Mouse (Mus musculus) G1E (cell line): ENCODE data around the gene Spata18. TPM values are rescaled to one million over a fixed set of nuclear protein-coding genes. Genes with fewer than 3 reads are reported as not detected.

Experiments
- ATAC-seq: 2 replicates; pipeline ENCODE4 v1.8.0; 2016; ENCODE audit warnings: mild to moderate bottlenecking; ENCODE audit not compliant: insufficient number of reproducible peaks, poor library complexity, low FRiP score, severe bottlenecking; ENCODE audit errors: extremely low read depth
- DNase-seq: peaks from one replicate; pipeline ENCODE4 v3.0.0; 2012; ENCODE audit warnings: low spot score
- H3K27me3 ChIP-seq: 2 replicates; pipeline ENCODE4 v1.6.1; 2012; ENCODE audit warnings: mild to moderate bottlenecking, low read length, inconsistent platforms; ENCODE audit not compliant: insufficient read depth
- H3K36me3 ChIP-seq: replicated peaks from 2 replicates; pipeline ENCODE3; 2012; ENCODE audit warnings: mild to moderate bottlenecking, inconsistent platforms
- H3K4me1 ChIP-seq: 2 replicates; pipeline ENCODE4 v1.6.1; 2012; ENCODE audit warnings: low read depth, low read length, inconsistent platforms, mixed read lengths; ENCODE audit not compliant: insufficient read depth
- H3K4me3 ChIP-seq: 2 replicates; pipeline ENCODE4 v1.5.1; 2012; ENCODE audit warnings: low read depth, mild to moderate bottlenecking, inconsistent platforms, low read length, moderate library complexity, mixed read lengths
- H3K9me3 ChIP-seq: replicated peaks from 2 replicates; pipeline ENCODE4 v1.6.1; 2012; ENCODE audit warnings: inconsistent platforms
- CTCF ChIP-seq: IDR thresholded peaks from 2 replicates; pipeline ENCODE4 v1.5.1; 2012; ENCODE audit warnings: low read depth, low read length, inconsistent platforms, mixed read lengths
- GATA1 ChIP-seq: IDR thresholded peaks from 2 replicates; pipeline ENCODE4 v1.6.1; 2012; ENCODE audit warnings: borderline replicate concordance, low read length, inconsistent platforms, mixed read lengths
- GATA2 ChIP-seq: IDR thresholded peaks from 2 replicates; pipeline ENCODE4 v1.6.1; 2012; ENCODE audit warnings: low read depth, low read length, inconsistent platforms, borderline replicate concordance
- POLR2AphosphoS5 ChIP-seq: IDR thresholded peaks from 2 replicates; pipeline ENCODE4 v1.6.1; 2012; ENCODE audit warnings: low read depth, low read length, inconsistent platforms; ENCODE audit not compliant: insufficient replicate concordance
- TAL1 ChIP-seq: conservative IDR thresholded peaks from 2 replicates; pipeline ENCODE4 v1.6.1; 2012; ENCODE audit warnings: low read depth, low read length, inconsistent platforms, mixed read lengths
- polyA plus RNA-seq: library from polyadenylated mRNA; stranded (reverse); fragments of >175 nt; gene quantifications from 2 replicates; pipeline ENCODE4 v1.2.3, GENCODE M21; 2012
- total RNA-seq, 2 experiments: library from RNA; stranded (forward) in 1 of 2; stranded (reverse) in 1 of 2; fragments of 200-1000 nt in 1 of 2; fragments of >200 nt in 1 of 2; fragmentation: Nextera tagmentation in 1 of 2; gene quantifications; 2 replicates each; pipeline ENCODE4 v1.2.3; 2014 to 2017

Spata18 gene
- total and polyA plus RNA-seq, 3 experiments: not detected

DNA sequence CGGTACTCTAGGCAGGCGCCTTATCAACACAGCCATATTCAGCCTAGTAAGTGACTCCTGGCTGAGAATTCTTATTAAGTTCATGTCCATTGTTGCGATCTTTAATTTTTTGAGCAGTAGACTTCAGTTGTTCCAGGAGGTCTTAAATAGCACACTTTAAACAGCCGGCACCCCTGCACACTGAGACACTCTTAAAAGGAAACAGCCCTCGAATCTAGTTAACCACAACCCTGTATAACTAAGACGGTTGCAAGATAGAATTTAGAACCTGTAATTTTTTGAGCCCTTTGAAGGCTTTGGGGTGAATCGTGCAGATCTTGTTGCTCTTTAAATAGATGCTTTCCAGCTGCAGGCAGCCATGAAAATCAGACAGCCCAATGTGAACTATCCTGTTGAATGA, 36.0 kb upstream of the Spata18 start:
- ATAC-seq: no peak
- no peak for DNase-seq
- H3K4me1 ChIP-seq: no peaks in the 10 kb centered on the region

DNA sequence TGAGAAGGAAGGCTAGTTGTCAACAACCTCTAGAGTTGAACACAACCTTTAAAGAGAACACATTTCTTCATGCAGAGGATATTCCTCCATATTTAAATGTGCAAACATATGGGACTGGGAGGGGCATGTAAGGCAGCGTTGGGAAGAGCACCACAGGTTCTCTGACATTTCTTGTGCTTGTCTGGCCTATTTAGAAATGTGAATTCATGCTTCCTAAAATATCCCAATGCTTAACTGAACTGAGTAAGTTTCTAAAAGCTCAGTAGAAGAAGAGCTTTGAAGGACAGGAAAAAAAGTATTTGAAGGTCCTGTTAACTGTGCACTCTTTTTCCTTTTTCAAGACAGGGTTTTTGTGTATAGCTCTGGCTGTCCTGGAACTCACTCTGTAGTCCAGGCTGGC, 32.2 kb upstream of the Spata18 start:
- Histone ChIP-seq H3K9me3 (no peaks in the 10 kb centered on the region), H3K27me3 (peaks cover 7% of the 10 kb centered on the region; the same call in 1 of the 2 replicates), H3K4me1 (no peaks in the 10 kb centered on the region), H3K36me3 (no peaks in the 10 kb centered on the region), H3K4me3 (no peak overlapping the region)
- no peak for TF ChIP-seq GATA2
- no peak for TF ChIP-seq TAL1
- no peak for DNase-seq
- ATAC-seq: no peak

More for the DNA sequence above, 36.0 kb upstream of the Spata18 start:
- no peaks in the 10 kb centered on the region for H3K36me3 ChIP-seq
- H3K4me3 ChIP-seq: no peak overlapping the region
- TF ChIP-seq GATA1 (no peak), CTCF (no peak), TAL1 (no peak), GATA2 (no peak), POLR2AphosphoS5 (no peak)
- no peaks in the 10 kb centered on the region for H3K9me3 ChIP-seq
- H3K27me3 ChIP-seq: peaks cover 6% of the 10 kb centered on the region

DNA sequence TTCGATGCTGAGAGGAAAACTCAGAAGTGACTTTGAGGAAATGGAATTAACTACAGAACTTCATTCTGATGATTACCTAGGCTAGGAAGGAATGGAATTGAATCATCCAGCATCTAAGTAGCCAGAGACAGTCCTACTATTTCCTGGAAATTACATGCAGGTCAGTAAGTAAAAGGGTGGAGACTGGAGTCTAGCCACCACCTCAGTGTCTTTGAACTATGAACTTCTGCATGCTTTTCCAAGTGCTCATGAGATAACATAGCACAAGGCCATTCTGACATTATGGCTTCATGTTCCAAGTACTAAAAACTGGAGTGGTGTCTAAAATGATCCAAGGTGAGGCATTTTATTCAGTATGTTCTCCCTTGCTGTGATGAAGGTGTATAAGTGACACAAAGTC, 25.7 kb upstream of the Spata18 start:
- Histone ChIP-seq H3K27me3 (peaks cover 9% of the 10 kb centered on the region; the same call in 1 of the 2 replicates), H3K36me3 (no peaks in the 10 kb centered on the region), H3K9me3 (no peaks in the 10 kb centered on the region), H3K4me3 (no peak overlapping the region), H3K4me1 (peaks cover 7% of the 10 kb centered on the region; the same call in 1 of the 2 replicates)
- ATAC-seq (no peak), DNase-seq (no peak)
- TF ChIP-seq GATA2: no peak
- TF ChIP-seq CTCF: no peak
- TF ChIP-seq TAL1: no peak
- TF ChIP-seq POLR2AphosphoS5: no peak
- TF ChIP-seq GATA1: no peak

DNA sequence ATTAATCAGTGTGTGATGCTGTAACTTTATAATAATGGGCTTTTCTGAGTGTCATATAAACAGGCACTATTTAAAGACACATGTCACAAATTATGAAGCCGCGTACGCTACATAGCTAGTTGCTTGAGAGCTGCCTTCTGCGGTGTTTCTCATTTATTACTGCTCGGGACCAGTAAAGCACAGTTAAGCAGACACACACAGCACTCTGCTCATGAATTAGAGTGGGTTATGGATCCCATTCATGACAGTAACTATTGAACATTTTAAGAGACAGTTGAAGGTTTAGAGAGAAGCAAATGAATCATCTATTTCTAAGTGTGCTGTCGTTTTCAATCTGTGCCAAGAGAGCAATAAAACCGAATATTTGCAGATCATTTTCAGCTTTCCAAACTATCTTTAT, 24.3 kb upstream of the Spata18 start:
- Histone ChIP-seq H3K36me3 (no peaks in the 10 kb centered on the region), H3K9me3 (no peaks in the 10 kb centered on the region), H3K27me3 (peaks cover 6% of the 10 kb centered on the region; the same call in 1 of the 2 replicates), H3K4me3 (no peak overlapping the region), H3K4me1 (peaks cover 14% of the 10 kb centered on the region)
- TF ChIP-seq TAL1 (no peak), GATA2 (no peak), GATA1 (no peak), POLR2AphosphoS5 (no peak), CTCF (no peak)
- DNase-seq (no peak), ATAC-seq (no peak)

DNA sequence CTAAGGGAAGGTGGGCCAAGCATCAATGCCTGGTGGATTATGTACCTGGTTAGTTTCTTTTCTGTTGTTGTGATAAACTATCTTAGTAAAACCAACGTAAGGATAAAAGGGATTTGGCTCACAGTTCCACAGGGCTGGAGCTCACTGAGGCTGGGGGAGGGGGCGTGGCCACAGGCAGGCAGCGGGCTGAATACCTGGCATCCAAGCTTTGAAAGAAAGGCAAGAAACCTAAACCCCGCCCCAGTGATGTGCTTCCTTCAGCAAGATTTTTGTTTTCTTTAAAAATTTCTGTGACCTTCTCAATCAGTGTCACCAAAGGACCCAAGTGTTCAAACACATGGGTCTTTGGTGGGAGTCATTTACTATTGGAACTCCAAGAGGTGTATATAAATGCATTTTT, 23.6 kb upstream of the Spata18 start:
- no peak overlapping the region for H3K4me3 ChIP-seq
- ATAC-seq: no peak
- no peak for DNase-seq

DNA sequence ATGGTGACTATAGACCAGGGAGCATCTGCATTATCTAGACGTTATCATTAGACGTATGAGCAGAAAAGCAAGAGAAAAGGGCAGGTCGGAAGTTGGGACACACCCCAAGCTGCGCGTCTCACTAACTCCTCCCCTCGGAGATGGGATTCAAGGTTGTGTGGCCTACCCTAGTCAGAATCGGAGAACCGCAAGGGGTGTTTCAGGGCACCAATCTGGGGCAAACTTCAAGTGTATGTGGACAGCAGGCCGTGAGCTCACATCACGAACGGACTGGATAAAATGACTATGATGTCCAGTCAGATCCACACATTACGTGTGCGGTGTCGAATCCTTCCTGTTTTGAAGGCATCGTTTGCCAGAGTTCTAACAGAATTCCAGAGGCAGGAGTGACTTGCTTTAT, 23.2 kb upstream of the Spata18 start:
- no peaks in the 10 kb centered on the region for H3K9me3 ChIP-seq
- no peak for DNase-seq
- TF ChIP-seq CTCF: no peak
- no peak for TF ChIP-seq POLR2AphosphoS5
- no peak for ATAC-seq
- H3K4me3 ChIP-seq: no peak overlapping the region
- H3K27me3 ChIP-seq: peaks cover 6% of the 10 kb centered on the region; the same call in 1 of the 2 replicates
- no peaks in the 10 kb centered on the region for H3K36me3 ChIP-seq
- peaks cover 19% of the 10 kb centered on the region for H3K4me1 ChIP-seq

More for the DNA sequence above, 23.6 kb upstream of the Spata18 start:
- peaks cover 19% of the 10 kb centered on the region for H3K4me1 ChIP-seq
- no peaks in the 10 kb centered on the region for H3K9me3 ChIP-seq
- TF ChIP-seq POLR2AphosphoS5 (no peak), TAL1 (no peak), GATA2 (no peak), GATA1 (no peak), CTCF (no peak)
- peaks cover 6% of the 10 kb centered on the region; the same call in 1 of the 2 replicates for H3K27me3 ChIP-seq
- H3K36me3 ChIP-seq: no peaks in the 10 kb centered on the region

DNA sequence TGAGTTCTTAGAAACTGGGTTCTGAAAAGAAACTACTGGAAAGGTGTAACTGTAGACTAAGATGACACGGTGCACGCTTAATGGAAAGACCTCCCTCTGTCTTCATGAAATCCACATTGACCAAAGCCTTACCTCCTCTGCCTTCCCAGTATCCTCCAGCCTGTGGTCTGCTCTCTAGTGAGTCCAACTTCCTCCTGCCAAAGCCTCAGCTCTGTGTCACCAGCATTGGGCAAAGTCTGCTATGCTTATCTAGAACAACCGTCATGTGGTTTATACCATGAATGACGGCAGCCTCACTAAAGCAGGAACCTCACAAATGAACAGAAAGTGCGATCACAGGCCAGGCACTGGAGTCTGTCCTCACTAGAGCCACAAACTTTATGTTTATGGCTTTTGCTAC, 21.0 kb upstream of the Spata18 start:
- ATAC-seq: peak; percentile 91
- TF ChIP-seq TAL1 (no peak), POLR2AphosphoS5 (no peak), CTCF (no peak), GATA1 (no peak), GATA2 (no peak)
- peak; percentile 39 for DNase-seq

More for the DNA sequence above, 21.0 kb upstream of the Spata18 start:
- peaks cover 3% of the 10 kb centered on the region for H3K9me3 ChIP-seq
- peaks cover 5% of the 10 kb centered on the region; the same call in 1 of the 2 replicates for H3K27me3 ChIP-seq
- no peaks in the 10 kb centered on the region for H3K36me3 ChIP-seq
- no peak overlapping the region for H3K4me3 ChIP-seq
- peaks cover 19% of the 10 kb centered on the region for H3K4me1 ChIP-seq
